Mouse (Mus musculus) kidney, adult 11 months (tissue): ENCODE data around the gene Bcl10.
"Not testable (repeated sequence)": the region's sequence is repeated elsewhere in the genome, so short reads cannot be mapped to it uniquely, and the experiment has no call there.

Source experiments
- DNase-seq: peaks from one replicate; pipeline ENCODE4 v3.0.0; 2022

Bcl10 gene

DNA sequence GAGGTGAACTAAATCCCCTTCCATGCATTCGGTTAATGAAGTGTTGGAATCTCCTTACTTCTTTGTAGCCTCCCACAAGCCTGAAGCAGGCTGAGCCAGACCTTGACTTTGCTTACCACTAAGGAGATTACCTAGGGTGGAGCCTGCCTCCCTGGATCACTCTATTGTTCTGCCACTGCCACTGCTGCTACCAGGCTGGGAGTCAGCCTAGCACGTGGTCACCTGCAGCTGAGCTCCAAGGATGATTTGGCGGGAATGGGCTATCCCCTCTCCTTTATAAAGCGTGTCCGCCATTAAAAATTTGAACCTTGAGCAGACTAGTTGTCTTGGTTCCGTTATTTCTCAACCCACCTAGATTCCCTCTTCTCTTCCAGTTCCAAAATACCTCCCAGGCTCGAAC lies 8.7 kb upstream of the Bcl10 start:
- DNase-seq: not testable (repeated sequence)

DNA sequence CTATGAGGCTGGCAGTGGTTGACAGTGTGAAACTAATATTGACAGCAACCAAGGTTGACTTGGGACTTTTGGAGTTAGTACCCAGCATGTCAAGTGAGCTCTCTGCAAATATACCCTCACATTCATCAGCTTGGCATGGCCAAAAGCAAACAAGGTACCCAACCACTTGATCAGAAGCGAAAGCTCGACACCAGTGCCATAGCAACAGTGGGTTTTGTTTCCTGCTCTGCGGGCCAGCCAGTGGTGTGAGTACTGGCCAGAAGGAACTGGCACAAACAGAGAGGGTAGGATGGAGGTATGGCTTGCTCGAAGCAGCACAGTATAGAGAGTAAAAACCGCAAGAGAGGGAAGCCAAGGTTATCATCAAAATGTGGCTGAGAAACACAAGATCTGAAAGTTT lies 6.2 kb upstream of the Bcl10 start:
- no peak for DNase-seq

DNA sequence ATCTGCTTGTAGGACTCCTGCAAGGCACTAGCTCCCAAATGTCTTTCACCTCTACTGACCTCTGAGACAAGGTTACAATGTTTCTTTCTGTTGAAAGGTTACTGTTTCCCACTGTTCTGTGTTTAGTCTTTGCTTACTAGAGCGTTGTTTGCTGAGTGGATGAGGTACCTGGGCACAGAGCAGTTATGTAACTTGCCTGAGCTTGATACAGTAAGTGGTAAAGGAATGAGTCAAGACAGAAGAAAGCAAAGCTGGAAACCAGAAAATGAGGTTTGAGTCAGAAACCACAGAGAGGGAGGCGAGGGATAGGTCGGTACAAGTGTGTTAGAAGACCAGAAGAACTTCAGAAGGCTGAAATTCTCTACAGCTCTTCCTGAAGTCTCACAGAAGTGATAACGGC lies 5.8 kb upstream of the Bcl10 start:
- DNase-seq: no peak

DNA sequence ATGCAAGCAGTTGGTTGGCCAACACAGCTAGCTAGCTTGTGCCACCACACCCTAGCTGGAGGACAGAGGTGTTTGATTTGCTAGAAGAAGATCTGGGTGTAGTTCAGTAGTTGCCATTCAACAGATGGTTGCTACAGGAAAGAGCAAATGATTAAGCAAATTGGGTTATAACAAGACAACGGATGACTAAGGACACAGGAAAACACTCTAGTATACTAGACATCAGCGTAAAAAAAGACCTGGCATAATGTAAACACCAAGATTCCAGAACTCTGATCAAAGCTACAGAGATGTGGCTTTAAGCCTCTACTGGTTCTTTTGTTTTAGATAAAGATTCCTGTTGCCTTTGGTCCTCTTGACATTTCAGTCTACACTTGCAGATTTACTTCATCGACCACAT lies 367 bp downstream of the Bcl10 start:
- DNase-seq: no peak

DNA sequence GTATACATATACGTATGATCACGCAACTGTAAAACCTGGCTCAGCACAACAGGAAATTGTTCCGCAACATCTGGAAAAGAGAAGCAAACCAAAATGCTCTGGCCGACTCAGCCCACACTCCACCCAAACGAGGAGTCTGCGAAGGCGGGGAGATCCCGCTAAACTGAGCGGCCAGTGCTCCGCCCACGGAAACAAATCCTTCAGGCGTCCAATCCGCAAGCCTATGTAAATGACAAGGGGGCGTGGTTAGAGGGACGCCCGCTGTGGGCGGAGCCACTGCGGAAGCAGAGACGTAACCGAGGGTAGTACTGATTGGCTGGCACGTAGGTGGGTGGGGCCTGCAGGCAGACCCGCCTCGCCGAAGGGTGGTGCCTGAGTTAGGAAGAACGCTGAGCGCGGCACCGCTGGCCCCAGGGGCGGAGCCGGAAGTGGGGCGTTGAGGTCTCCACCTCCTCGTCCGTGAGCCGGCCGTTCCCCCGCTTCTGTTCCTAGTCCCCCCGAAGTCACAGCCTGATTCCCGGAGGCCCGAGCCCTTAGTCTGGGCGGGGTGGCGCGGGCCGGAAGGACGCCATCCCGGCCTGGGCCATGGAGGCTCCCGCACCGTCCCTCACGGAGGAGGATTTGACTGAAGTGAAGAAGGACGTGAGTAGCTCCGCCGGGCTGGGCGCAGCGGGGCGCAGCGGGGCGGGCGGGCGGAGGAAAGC lies 1.4 kb downstream of the Bcl10 start:
- peak; percentile 99 for DNase-seq

DNA sequence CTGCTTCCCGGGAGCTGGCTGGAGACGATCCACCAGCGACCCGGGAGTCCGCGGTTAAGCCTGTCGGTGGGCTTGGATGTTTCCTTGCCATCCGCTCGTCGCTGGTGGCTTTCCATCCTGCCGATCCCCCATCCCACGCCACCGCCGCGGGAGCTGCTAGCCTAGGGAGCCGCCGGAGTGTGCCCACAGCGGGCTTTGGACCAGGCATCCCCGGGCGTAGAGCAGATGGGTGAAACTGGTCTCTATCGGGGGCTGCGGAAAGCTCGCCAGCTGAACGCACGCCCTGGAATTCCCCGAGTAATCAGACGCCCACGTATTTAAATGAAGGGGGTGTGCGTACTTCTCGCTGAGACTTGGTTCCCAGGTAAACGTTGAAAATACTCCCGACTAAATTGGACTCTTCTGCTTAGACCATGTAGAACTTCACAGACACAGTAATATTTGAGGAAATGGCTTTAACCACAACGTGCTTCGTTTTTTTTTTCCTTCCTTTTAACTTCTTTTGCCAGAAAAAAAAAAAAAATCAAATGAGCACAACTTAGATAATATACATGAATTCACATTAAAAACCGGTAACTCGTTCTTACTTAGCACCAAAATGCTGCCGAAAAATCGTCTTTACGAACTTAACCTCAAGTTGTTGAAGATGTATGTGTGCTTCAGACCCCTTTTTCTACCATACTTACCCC lies 2.2 kb downstream of the Bcl10 start:
- DNase-seq: no peak

DNA sequence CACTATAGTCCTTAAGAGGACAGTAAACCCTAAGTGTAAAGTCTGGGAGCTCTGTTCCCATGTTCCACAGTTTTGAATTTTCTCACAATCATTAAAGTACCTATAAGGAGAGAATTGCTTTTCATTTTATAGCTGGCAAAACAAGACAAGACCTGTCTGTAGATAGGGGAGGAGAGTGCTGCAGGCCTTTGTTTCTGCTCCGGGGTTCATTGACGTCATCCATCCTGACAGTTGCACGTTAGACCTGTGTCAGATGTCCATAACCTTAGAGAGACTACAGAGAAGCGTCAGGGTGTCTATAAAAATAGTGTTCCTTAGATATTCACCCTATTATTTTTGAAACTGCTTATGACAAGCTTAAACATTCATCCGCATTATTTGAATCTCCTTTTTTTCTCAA lies 2.9 kb downstream of the Bcl10 start:
- no peak for DNase-seq

DNA sequence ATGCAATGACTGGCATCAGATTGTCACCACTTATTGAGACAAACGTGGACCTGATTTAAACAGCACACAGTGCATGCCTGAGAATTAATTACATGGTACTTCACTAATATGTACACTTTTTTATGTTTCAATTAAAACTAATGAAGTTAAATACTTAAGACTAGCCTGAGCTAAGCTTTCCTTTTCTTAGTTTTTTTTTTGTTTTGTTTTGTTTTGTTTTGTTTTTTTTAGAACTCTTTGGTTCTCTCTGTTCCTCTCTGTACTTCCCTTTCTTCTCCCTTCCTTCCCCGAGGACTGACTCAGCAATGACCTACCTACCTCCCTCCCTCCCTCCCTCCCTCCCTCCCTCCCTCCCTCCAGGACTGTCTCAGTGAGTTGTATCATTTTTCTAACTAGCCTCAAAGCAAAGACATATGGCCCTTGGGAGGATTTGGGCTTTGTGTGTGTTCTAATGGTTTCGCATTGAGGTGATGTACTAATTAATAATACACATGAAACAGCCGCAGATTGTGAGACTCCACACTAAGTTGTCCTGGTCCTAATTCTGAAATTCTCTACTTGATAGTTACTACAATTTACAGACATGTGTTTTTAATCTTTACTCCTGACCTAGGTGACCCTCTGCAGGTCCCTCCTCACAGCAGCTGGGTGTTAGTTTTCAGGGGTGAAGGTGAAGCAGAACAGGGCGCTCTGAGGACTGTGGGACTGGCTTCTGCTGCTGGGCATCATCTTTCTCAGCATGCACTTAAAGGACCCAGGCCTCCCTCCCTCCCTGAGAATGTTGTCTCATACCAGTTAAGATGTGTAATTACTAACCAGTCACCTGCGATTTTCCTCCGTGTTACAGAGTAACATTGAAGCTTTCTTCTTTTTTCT lies 7.2 kb downstream of the Bcl10 start:
- DNase-seq: no peak

DNA sequence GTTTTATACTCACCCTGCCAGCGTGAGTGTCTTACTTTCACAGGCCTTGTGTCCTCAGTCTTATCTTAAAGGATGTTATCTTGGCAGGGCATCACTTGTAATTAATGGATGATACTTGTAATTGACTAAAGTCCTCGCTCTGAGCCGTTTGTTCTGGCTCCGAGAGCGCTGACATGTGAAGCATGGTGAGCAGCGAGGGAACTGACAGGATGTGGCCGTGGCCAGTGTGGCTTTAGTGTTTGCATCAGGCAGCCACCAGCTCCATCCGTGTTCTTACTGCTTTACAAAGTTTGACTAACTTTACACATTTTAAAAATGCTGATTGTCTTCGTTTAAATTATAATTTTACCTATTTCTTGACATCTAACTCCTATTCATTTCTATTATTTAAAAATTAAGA lies 11.2 kb downstream of the Bcl10 start:
- DNase-seq: no peak

DNA sequence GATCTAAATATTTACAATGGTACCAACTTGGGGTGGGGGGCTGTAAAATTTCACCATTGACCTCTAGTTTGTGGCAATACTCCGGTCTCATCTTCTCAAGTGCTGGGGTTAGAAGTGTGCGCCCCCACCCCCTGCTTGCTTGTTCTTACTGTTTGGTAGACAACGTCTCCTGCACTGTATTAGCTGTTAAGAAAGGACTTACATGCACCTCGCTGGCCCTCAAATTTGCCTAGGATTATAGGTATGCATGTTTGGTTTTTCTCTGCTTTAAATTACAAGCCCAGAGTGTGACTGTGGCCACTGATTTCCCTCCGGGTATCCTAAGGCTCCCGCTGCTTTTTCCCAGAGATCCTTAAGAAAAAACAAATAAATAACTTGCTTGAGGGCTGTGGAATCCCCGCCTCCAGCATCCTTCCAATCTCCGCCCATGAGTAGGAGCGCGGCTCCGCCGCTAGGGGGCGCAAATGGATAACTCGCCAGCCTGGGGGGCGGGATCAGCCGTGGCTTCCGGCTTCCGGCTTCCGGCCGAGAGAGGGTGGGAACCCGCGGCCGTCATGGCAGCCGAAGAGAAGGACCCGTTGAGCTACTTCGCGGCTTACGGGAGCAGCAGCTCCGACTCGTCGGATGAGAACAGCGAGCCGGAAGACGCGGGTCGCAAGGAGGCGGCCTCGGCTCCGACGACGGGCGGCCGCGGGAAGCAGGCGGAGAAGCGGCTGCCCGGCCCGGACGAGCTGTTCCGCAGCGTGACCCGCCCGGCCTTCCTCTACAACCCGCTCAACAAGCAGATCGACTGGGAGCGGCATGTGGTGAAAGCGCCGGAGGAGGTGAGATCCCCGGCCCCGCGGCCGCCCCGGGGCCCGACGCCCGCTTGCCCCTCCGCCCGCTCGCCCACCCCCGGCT lies 15.2 kb downstream of the Bcl10 start, which contains the start of gene 2410004B18Rik:
TSS of gene 2410004B18Rik (plus strand) at position 510 of the 900 bp plus-strand sequence.
- DNase-seq: peak; percentile 86

DNA sequence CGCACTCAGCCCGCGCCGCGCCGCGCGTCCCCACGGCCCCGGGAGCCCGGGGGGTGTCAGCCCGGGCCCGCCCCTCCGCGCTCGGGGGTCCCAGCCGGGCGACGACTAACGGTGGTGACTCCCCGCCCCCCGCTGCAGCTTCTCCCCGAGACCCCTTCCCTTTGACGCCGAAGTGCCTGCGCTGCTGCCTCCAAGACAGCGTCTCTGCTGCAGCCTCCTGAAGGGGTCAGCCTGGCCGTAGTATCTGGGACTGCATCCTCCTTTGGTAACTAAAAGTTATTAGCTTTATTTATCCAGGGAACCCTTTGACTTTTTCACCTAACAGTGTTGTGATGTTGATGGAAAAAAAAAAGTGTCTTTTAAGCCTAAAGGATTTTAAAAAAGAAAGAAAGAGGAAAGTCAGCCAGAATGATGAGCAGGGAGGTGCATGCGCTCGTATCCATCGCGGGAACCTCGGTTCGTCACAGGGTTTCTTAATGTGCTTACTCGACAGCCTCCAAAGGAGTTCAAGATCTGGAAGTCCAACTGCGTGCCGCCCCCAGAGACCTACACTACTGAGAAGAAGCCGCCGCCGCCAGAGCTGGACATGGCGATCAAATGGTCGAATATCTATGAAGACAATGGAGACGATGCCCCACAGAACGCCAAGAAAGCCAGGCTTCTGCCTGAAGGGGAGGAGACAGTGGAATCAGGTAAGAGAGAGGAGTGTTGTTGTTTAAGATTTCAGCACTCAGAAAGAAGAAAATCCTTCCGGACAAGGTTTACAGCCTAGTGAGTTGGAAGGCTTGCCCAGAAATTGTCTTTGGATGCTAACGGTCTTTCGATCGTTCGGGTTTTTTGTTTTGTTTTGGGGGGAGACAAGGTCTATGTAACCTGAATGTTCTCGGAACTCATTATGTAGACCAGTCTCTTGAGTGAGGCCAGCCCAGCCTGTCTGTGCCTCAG lies 16.1 kb downstream of the Bcl10 start:
- DNase-seq: peak; percentile 17

DNA sequence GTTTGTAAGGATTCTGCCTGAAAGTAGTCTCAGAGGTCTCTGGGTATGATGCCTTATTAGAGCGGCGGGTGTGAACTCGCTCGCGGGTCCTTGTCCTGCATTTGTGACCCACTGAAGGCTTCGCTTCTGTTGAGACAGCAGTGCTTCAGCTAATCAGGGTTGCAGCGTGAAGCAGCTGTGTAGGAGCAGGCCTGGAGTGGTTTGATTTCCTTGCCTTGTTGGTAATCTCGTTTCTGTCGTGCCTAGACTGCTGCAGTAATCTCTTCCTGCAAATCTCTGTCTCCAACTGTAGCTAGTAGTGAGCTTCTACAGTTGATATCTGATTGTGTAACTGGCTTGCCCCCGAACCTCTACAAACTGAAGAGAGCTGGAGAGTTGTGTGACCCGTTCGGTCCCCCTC lies 16.8 kb downstream of the Bcl10 start:
- DNase-seq: no peak

DNA sequence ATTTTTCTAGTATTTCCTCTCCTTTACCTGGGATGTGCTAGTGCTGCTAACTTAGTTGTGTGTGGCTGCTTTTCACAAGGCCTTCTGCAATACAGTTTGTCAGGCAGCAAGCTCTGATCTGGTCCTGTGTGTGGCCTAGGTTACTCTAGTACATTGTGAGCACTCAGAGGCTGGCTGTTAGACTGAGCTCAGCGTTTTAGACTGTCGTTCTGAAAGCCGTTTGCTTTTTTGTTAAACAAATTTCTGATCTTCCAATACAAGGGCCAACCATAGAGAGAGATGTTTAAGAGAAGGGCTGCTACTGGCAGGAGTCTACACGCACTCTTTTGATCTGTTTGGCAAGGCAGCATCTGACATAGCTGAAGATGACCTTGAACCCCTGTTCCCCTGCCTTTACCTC lies 17.4 kb downstream of the Bcl10 start:
- DNase-seq: no peak

DNA sequence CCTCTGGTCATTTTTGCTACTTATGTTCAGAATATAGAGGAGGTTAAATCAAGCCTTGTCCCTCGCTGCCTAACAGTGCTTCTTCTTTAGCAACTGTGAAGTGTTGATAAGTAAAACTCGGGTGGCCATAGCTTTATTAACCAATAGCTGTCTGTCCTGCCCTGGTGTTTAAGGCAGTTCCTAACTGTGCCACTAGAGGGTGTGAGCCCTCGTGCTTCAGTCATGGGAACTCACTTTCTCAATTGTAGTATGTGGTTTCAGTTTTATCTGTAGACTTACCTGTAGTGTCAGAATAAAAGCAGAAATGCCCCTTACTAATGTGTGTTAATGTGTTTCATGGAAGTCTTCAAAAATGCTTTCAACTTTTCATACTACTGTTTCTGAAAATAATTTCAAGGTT lies 19.4 kb downstream of the Bcl10 start:
- DNase-seq: peak; percentile 62

DNA sequence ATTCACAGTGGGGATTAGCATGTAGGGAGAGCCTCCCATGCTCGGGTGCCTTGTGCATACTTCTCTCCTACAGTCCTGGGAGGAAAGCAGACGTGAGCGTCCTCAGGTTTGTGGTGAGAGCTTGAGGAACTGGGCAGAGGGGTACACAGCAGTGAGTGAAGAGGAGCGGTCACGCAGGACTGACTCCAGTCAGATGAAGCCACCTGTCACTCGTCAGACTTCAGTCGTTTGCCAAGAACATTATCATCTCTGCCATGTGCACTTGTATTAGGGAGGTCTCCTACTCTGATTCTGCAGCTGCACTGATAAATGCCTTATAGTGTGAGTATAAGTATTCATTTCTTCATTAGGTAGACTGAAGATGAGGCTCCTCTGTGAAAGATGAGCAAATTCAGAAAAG lies 21.7 kb downstream of the Bcl10 start:
- no peak for DNase-seq

DNA sequence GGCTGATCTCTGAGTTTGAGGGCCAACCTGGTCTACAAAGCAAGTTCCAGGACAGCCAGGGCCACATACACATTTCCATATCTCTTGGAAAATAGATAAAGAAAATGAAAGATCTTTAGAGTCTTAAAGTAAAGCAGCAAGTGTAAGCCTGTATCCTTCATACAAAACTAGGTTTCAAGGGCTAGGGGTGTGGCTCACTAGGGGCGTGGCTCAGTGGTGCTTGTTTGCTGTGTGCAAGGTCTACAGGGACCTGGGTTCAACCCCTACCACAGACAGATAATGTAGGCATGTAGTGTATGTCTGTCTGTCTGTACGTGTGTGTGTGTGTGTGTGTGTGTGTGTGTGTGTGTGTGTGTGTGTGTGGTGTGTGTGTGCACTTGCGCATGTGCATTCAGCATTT lies 23.3 kb downstream of the Bcl10 start:
- DNase-seq: no peak

DNA sequence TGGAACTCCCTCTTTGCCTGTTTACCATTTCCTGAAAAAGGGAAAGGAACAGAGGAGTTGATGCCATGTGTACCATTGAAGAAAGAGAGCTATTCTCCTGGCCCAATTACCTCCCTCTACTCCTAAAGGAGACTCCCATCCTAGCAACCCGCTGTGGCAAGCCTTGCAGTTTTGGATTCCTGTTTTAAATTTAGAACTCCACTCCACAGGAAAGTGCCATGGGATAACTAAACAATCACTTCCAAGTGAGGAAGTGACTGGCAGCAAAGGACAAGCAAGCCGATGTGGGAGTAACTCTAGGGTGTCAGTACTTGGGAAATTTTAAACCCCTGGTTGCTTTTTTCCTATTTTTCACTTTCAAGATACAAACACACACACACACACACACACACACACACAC lies 24.1 kb downstream of the Bcl10 start:
- DNase-seq: no peak

DNA sequence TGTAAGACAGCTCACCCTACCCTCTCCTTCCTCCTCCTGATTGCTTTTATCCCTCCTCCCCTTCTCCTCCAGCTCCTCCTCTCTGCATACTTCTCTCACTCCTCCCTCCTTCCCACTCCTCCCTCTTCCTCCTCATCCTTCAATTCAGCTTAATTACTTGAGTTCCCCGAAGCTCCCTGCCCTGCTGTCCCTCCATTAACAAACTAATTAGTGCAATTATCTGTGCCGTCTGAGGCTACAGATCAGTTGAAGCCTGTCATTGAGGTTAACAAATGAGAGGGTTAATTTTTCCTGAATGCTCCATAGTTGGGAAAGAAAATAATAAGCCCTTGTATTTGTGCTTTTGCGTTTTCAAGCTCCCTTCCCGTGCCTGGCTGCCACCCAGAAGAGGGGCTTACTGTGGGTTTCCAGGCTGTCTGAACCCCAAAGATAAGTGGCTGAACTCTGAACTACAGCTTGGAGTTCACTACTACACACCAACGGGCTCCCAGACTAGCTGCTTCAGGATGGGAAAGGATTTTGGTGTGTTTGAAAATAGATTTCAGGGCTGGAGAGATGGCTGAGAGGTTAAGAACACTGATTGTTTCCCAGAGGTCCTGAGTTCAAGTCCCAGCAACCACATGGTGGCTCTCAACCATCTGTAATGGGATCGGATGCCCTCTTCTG lies 25.1 kb downstream of the Bcl10 start:
- DNase-seq: no peak

DNA sequence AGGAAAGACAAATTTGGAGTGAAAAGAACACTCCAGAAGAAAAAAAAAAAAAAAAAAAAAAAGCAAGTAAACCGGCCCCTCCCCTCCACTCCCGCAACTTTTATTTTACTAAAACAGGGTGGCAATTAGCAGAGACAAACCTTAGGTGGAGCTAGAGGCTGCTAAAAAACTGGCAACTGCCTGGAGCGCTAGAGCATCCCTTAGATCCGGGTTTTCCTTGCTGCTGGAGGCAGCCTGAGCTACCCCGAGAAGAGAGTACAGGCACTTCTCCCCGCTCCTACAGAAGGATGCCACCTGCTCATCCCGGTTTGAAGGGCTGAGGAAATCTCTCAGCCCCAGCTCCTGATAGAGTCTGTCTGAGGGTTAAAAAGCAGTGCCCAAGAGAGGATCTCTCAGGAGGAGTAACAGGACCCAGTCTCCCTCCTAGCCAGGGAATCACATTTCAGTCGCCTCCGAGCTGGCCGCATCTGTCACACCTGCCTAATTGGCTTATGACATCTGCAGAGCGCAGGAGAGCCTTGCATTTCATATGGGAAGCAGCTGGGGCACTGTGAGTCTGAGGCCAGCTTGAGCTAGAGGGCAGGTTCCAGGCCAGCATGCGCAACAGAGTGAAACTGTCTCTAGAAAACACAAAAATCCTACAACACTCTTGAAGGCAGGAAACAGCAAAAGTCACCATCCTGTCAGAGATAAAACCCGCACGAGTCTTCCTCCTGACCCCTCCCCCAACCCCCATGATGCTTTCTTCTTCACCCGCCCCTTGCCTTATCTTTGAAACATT lies 27.6 kb downstream of the Bcl10 start:
- DNase-seq: peak; percentile 45

DNA sequence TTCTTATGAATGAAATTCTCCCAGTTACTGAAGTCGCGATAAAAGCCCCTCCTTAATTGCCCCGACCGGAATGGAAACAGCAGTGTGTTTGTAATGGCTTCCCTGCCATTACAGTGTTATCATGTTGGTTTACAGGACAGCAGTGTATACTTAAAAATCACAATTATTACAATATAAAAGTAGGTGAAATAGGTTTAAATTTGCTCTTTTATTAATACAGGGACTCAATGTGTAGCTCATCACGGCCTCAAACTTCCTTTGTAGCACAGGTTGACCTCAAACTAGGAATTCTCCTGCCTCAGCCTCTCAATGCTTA lies 28.2 kb downstream of the Bcl10 start:
- no peak for DNase-seq
